Mouse (Mus musculus) C2C12 (cell line): Measurements from ENCODE around the gene Ddx42.

ENCODE experiments used
- CEBPB ChIP-seq: IDR thresholded peaks from one replicate; pipeline ENCODE4 v1.6.1; 2011; ENCODE audit warnings: low read depth, mild to moderate bottlenecking, control low read depth, moderate library complexity
- CTCF ChIP-seq: IDR thresholded peaks from one replicate; pipeline ENCODE4 v1.5.1; 2011; ENCODE audit not compliant: control insufficient read depth, insufficient read depth, insufficient read length
- FOSL1 ChIP-seq: IDR thresholded peaks from one replicate; pipeline ENCODE4 v1.8.0; 2011; ENCODE audit warnings: mild to moderate bottlenecking, low read length; ENCODE audit not compliant: poor library complexity, insufficient read depth, severe bottlenecking
- MAX ChIP-seq: IDR thresholded peaks from one replicate; pipeline ENCODE4 v1.6.1; 2011; ENCODE audit warnings: mild to moderate bottlenecking, control low read depth
- MYOD1 ChIP-seq: IDR thresholded peaks from one replicate; pipeline ENCODE4 v1.6.1; 2011; ENCODE audit warnings: low read depth; ENCODE audit not compliant: control insufficient read depth, insufficient read length
- MYOG ChIP-seq: IDR thresholded peaks from one replicate; pipeline ENCODE4 v1.6.1; 2011; ENCODE audit not compliant: control insufficient read depth, insufficient read length; ENCODE audit errors: extremely low read depth
- USF1 ChIP-seq: IDR thresholded peaks from one replicate; pipeline ENCODE4 v1.6.1; 2011; ENCODE audit warnings: low read depth, mild to moderate bottlenecking, control low read depth, moderate library complexity

GRCm38 (mm10) chr11:106195341-106195740 lies 21.4 kb upstream of the Ddx42 start:
- TF ChIP-seq CTCF: no peak
- no peak for TF ChIP-seq MAX
- no peak for TF ChIP-seq MYOD1
- no peak for TF ChIP-seq USF1
- no peak for TF ChIP-seq MYOG
- no peak for TF ChIP-seq FOSL1
- no peak for TF ChIP-seq CEBPB
